In genomic region chr2:119845882-119846546, GRCm38 (mm10) we compare ENCODE assay signal across 24 mouse cellular contexts. TPM values are rescaled to one million over a fixed set of nuclear protein-coding genes. Genes with fewer than 3 reads are reported as not detected.
DNase-seq lines count a peak whose midpoint lies in the region; ATAC-seq and TF ChIP-seq lines count a peak whose summit lies in the region.
"Had no signal": no experiment of that assay in that cellular context is flagged by ENCODE, and none has a peak within 500 bp of the region (broad histone marks: within the 10 kb centered on the region; RNA-seq: fewer than 3 reads in every experiment).

No protein-coding gene starts in this region.

- H3K27ac ChIP-seq in intestine, postnatal 0 days (ENCODE audit: low read depth, low read length) = no peak overlapping the region
- H3K27ac ChIP-seq in intestine, embryonic 15.5 days = no peak overlapping the region
- H3K27ac ChIP-seq in stomach, embryonic 16.5 days (ENCODE audit: low read length) = no peak overlapping the region
- H3K27ac ChIP-seq: embryonic facial prominence, embryonic 12.5 days; embryonic facial prominence, embryonic 15.5 days; gastrocnemius, adult 2 months; heart, embryonic 15.5 days; hindbrain, embryonic 14.5 days; hindbrain, postnatal 0 days had no signal

- DNase-seq in cerebellum, adult 9-10 months = peak; percentile 52
- no peak for DNase-seq in cerebellum, postnatal 4 days (ENCODE audit: low spot score in 2 of 2)
- DNase-seq in left cerebral cortex, adult 8-10 months (ENCODE audit: low spot score in 2 of 2) = no peak
- no peak for DNase-seq in left cerebral cortex, adult 9 months (ENCODE audit: low spot score in 2 of 2)
- DNase-seq: adrenal gland, postnatal 14 days; B cell, adult 2 months; cerebellum, postnatal 10 days; forebrain, postnatal 0 days; gastrocnemius, postnatal 14 days had no signal

- no peak for TF ChIP-seq CTCF in intestine, postnatal 0 days (IDR thresholded peaks at IDR 0.05; ENCODE audit: low read depth)

- no peaks in the 10 kb centered on the region for H3K4me1 ChIP-seq in intestine, postnatal 0 days (replicated peaks; ENCODE audit: control insufficient read depth, insufficient read depth, low read length)
- H3K4me1 ChIP-seq in intestine, embryonic 15.5 days (replicated peaks) = no peaks in the 10 kb centered on the region
- no peaks in the 10 kb centered on the region for H3K4me1 ChIP-seq in stomach, embryonic 16.5 days (ENCODE audit: control insufficient read depth, insufficient read depth, low read length)
- H3K4me1 ChIP-seq: embryonic facial prominence, embryonic 12.5 days; embryonic facial prominence, embryonic 15.5 days; heart, embryonic 15.5 days had no signal

- no peaks in the 10 kb centered on the region for H3K36me3 ChIP-seq in intestine, postnatal 0 days (ENCODE audit: control insufficient read depth, insufficient read depth)
- H3K36me3 ChIP-seq in intestine, embryonic 15.5 days = no peaks in the 10 kb centered on the region
- no peaks in the 10 kb centered on the region for H3K36me3 ChIP-seq in stomach, embryonic 16.5 days (ENCODE audit: control insufficient read depth, insufficient read depth, low read length)
- H3K36me3 ChIP-seq: embryonic facial prominence, embryonic 12.5 days; embryonic facial prominence, embryonic 15.5 days; G1E; heart, embryonic 12.5 days; heart, embryonic 15.5 days had no signal

- H3K4me2 ChIP-seq in intestine, postnatal 0 days (replicated peaks; ENCODE audit: low read depth) = no peak overlapping the region
- H3K4me2 ChIP-seq in intestine, embryonic 15.5 days (replicated peaks) = no peak overlapping the region
- H3K4me2 ChIP-seq in stomach, embryonic 16.5 days (ENCODE audit: low read depth, low read length) = no peak overlapping the region
- H3K4me2 ChIP-seq: embryonic facial prominence, embryonic 12.5 days; embryonic facial prominence, embryonic 15.5 days; heart, embryonic 12.5 days; heart, embryonic 15.5 days; hindbrain, embryonic 14.5 days had no signal

- no peak overlapping the region for H3K9ac ChIP-seq in intestine, postnatal 0 days (ENCODE audit: low read depth, low read length)
- no peak overlapping the region for H3K9ac ChIP-seq in intestine, embryonic 15.5 days
- no peak overlapping the region for H3K9ac ChIP-seq in stomach, embryonic 16.5 days (ENCODE audit: low read length)
- H3K9ac ChIP-seq: embryonic facial prominence, embryonic 12.5 days; embryonic facial prominence, embryonic 15.5 days; forebrain, postnatal 0 days; heart, embryonic 12.5 days; heart, embryonic 15.5 days; hindbrain, embryonic 14.5 days had no signal

- no peak overlapping the region for H3K4me3 ChIP-seq in intestine, postnatal 0 days (ENCODE audit: low read depth, low read length)
- H3K4me3 ChIP-seq in intestine, embryonic 15.5 days (replicated peaks) = no peak overlapping the region
- H3K4me3 ChIP-seq in stomach, embryonic 16.5 days (replicated peaks; ENCODE audit: low read length) = no peak overlapping the region
- H3K4me3 ChIP-seq: embryonic facial prominence, embryonic 12.5 days; embryonic facial prominence, embryonic 15.5 days; gastrocnemius, adult 2 months; heart, embryonic 12.5 days; heart, embryonic 15.5 days had no signal

- no peaks in the 10 kb centered on the region for H3K27me3 ChIP-seq in intestine, postnatal 0 days (replicated peaks; ENCODE audit: control insufficient read depth, insufficient read depth, low read length)
- no peaks in the 10 kb centered on the region for H3K27me3 ChIP-seq in intestine, embryonic 15.5 days (replicated peaks)
- H3K27me3 ChIP-seq in stomach, embryonic 16.5 days (ENCODE audit: control insufficient read depth, insufficient read depth, low read length) = no peaks in the 10 kb centered on the region
- H3K27me3 ChIP-seq: CH12.LX; embryonic facial prominence, embryonic 12.5 days; embryonic facial prominence, embryonic 15.5 days; heart, embryonic 12.5 days; heart, embryonic 15.5 days had no signal

- no peaks in the 10 kb centered on the region for H3K9me3 ChIP-seq in intestine, postnatal 0 days (ENCODE audit: control insufficient read depth)
- no peaks in the 10 kb centered on the region for H3K9me3 ChIP-seq in intestine, embryonic 15.5 days
- H3K9me3 ChIP-seq in stomach, embryonic 16.5 days (replicated peaks; ENCODE audit: control insufficient read depth, low read length) = no peaks in the 10 kb centered on the region
- H3K9me3 ChIP-seq: embryonic facial prominence, embryonic 12.5 days; embryonic facial prominence, embryonic 15.5 days; G1E; heart, embryonic 15.5 days had no signal

- peak; percentile 59 for ATAC-seq in intestine, postnatal 0 days
- ATAC-seq in intestine, embryonic 15.5 days = no peak
- ATAC-seq in megakaryocyte progenitor cell, adult 5-6 weeks (replicated peaks; ENCODE audit: poor library complexity) = peak; percentile 60
- peak; percentile 50; the same call in 1 of the 2 replicates for ATAC-seq in stomach, embryonic 16.5 days (ENCODE audit: insufficient read depth, low FRiP score)
- ATAC-seq: forebrain, embryonic 14.5 days; forebrain, postnatal 0 days; inflammation-experienced regulatory T-cells, adult 6 months had no signal

- 52% methylated on average over 2 of the region's 2 CpGs for WGBS in intestine, postnatal 0 days
- WGBS in intestine, embryonic 15.5 days = 73% methylated on average over 2 of the region's 2 CpGs
- 64% methylated on average over 2 of the region's 2 CpGs for WGBS in stomach, embryonic 16.5 days

RNA-seq across cellular contexts. Expression of gene Tyro3, which starts 48.5 kb away (rescaled TPM):
- polyA plus RNA-seq in intestine, postnatal 0 days (2015; fragmentation: Nextera tagmentation; extraction: Ambion mirVana) = 4.5 and 5.6 TPM in 2 replicates
- 14.7 and 15.5 TPM in 2 replicates for polyA plus RNA-seq in intestine, embryonic 15.5 days (2015; fragmentation: Nextera tagmentation; extraction: Ambion mirVana)
- total RNA-seq in megakaryocyte progenitor cell, adult 5-6 weeks (2015) = not detected in 2 replicates
- total RNA-seq in megakaryocyte progenitor cell, adult 5-6 weeks (2017) = not detected in 2 replicates
- polyA plus RNA-seq in stomach, embryonic 16.5 days (2015; fragmentation: Nextera tagmentation; extraction: Ambion mirVana) = 26.7 and 31.1 TPM in 2 replicates
- 100 to 1,000 TPM; 180 to 223 (median 191) TPM for total RNA-seq in left cerebral cortex, adult 8-10 months (2022)

RNA-seq across cellular contexts. Expression of gene Mga, which starts 51.0 kb away (rescaled TPM):
- polyA plus RNA-seq in intestine, postnatal 0 days (2015; fragmentation: Nextera tagmentation; extraction: Ambion mirVana) = 8.9 and 11.2 TPM in 2 replicates
- 20.3 and 23.7 TPM in 2 replicates for polyA plus RNA-seq in intestine, embryonic 15.5 days (2015; fragmentation: Nextera tagmentation; extraction: Ambion mirVana)
- total RNA-seq in megakaryocyte progenitor cell, adult 5-6 weeks (2015) = 60.7 and 96.3 TPM in 2 replicates
- 39.4 and 64.1 TPM in 2 replicates for total RNA-seq in megakaryocyte progenitor cell, adult 5-6 weeks (2017)
- 24.3 and 27.3 TPM in 2 replicates for polyA plus RNA-seq in stomach, embryonic 16.5 days (2015; fragmentation: Nextera tagmentation; extraction: Ambion mirVana)
- total RNA-seq in left cerebral cortex, adult 8-10 months (2022) = 10 to 100 TPM; 54.9 to 78.5 (median 70.4) TPM

RNA-seq across cellular contexts. Expression of gene Rpap1, which starts 58.7 kb away (rescaled TPM):
- 8.2 and 10.7 TPM in 2 replicates for polyA plus RNA-seq in intestine, postnatal 0 days (2015; fragmentation: Nextera tagmentation; extraction: Ambion mirVana)
- polyA plus RNA-seq in intestine, embryonic 15.5 days (2015; fragmentation: Nextera tagmentation; extraction: Ambion mirVana) = 24.2 and 24.8 TPM in 2 replicates
- 6.6 TPM in 2 replicates for total RNA-seq in megakaryocyte progenitor cell, adult 5-6 weeks (2015)
- total RNA-seq in megakaryocyte progenitor cell, adult 5-6 weeks (2017) = 9.6 and 9.7 TPM in 2 replicates
- 26.1 and 26.7 TPM in 2 replicates for polyA plus RNA-seq in stomach, embryonic 16.5 days (2015; fragmentation: Nextera tagmentation; extraction: Ambion mirVana)
- total RNA-seq in left cerebral cortex, adult 8-10 months (2022) = 10 to 100 TPM; 18.8 to 21.2 (median 20.4) TPM
